In the genomic region with DNA sequence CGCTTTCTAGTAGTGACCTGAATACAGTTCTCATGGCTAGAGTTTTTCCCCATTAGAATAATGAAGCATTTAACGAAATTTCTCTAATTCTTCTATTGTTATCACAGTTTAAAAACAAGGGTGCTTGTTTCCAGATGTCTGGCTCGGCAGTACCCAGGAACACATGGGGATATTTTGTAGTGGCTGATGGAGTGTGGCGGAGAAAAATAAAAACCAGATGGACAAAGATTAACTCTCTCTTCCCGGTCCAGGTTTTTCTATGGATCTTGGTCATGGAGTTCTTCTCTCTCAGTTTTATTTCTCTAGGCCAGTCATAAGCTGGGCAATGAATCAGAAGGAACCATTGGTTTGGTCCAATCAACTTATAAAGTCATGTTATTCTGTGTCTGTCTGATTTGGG, we compare ENCODE assay signal across 21 mouse cellular contexts.
A peak's percentile ranks its signal among the peaks of the same experiment; 100 is the strongest.
DNase-seq lines count a peak whose midpoint lies in the region; ATAC-seq lines count a peak whose summit lies in the region.
"Had no signal": no experiment of that assay in that cellular context is flagged by ENCODE, and none has a peak within 500 bp of the region (broad histone marks: within the 10 kb centered on the region; RNA-seq: fewer than 3 reads in every experiment).

No protein-coding gene starts in this region.

- no peak overlapping the region for H3K4me3 ChIP-seq in embryonic facial prominence, embryonic 13.5 days
- no peak overlapping the region for H3K4me3 ChIP-seq in limb, embryonic 12.5 days (replicated peaks)
- no peak overlapping the region for H3K4me3 ChIP-seq in hindbrain, embryonic 13.5 days
- H3K4me3 ChIP-seq: embryonic facial prominence, embryonic 15.5 days; erythroblast, embryonic 14.5 days; forebrain, embryonic 10.5 days; heart, embryonic 10.5 days; intestine, embryonic 15.5 days had no signal

- no peak overlapping the region for H3K27ac ChIP-seq in embryonic facial prominence, embryonic 13.5 days
- 0 out of 2 replicates have a peak overlapping the region, but pooled peaks have one; percentile 41 for H3K27ac ChIP-seq in limb, embryonic 12.5 days
- no peak overlapping the region for H3K27ac ChIP-seq in hindbrain, embryonic 13.5 days
- H3K27ac ChIP-seq: embryonic facial prominence, embryonic 15.5 days; forebrain, embryonic 10.5 days; heart, embryonic 10.5 days; hindbrain, embryonic 14.5 days; intestine, embryonic 15.5 days had no signal

- no peak for ATAC-seq in embryonic facial prominence, embryonic 13.5 days (ENCODE audit: insufficient number of reproducible peaks, insufficient read depth, low FRiP score, low TSS enrichment, low read depth)
- ATAC-seq in limb, embryonic 12.5 days (ENCODE audit: insufficient number of reproducible peaks, insufficient read depth, low FRiP score, low TSS enrichment, low read depth) = peak; percentile 37; the same call in 1 of the 2 replicates
- no peak for ATAC-seq in hindbrain, embryonic 13.5 days (ENCODE audit: low FRiP score)
- ATAC-seq: forebrain, embryonic 14.5 days; intestine, embryonic 15.5 days had no signal

- H3K9ac ChIP-seq in embryonic facial prominence, embryonic 13.5 days = no peak overlapping the region
- no peak overlapping the region for H3K9ac ChIP-seq in limb, embryonic 12.5 days (replicated peaks)
- H3K9ac ChIP-seq in hindbrain, embryonic 13.5 days = no peak overlapping the region
- H3K9ac ChIP-seq: embryonic facial prominence, embryonic 15.5 days; hindbrain, embryonic 14.5 days; intestine, embryonic 15.5 days had no signal

- H3K4me1 ChIP-seq in embryonic facial prominence, embryonic 13.5 days = peaks cover 10% of the 10 kb centered on the region
- peaks cover 20% of the 10 kb centered on the region for H3K4me1 ChIP-seq in limb, embryonic 12.5 days (replicated peaks)
- H3K4me1 ChIP-seq in hindbrain, embryonic 13.5 days (replicated peaks) = no peaks in the 10 kb centered on the region
- H3K4me1 ChIP-seq: embryonic facial prominence, embryonic 15.5 days; forebrain, embryonic 10.5 days; intestine, embryonic 15.5 days had no signal

- H3K4me2 ChIP-seq in embryonic facial prominence, embryonic 13.5 days = peak overlapping the region; percentile 9; the same call in 1 of the 2 replicates
- no peak overlapping the region for H3K4me2 ChIP-seq in limb, embryonic 12.5 days
- no peak overlapping the region for H3K4me2 ChIP-seq in hindbrain, embryonic 13.5 days
- H3K4me2 ChIP-seq: embryonic facial prominence, embryonic 15.5 days; hindbrain, embryonic 14.5 days; intestine, embryonic 15.5 days had no signal

- no peaks in the 10 kb centered on the region for H3K9me3 ChIP-seq in embryonic facial prominence, embryonic 13.5 days
- no peaks in the 10 kb centered on the region for H3K9me3 ChIP-seq in limb, embryonic 12.5 days
- H3K9me3 ChIP-seq in hindbrain, embryonic 13.5 days = no peaks in the 10 kb centered on the region
- H3K9me3 ChIP-seq: embryonic facial prominence, embryonic 15.5 days; forebrain, embryonic 10.5 days; heart, embryonic 10.5 days; intestine, embryonic 15.5 days had no signal

- peak; percentile 2 for DNase-seq in layer of hippocampus, adult 9-11 months
- no peak for DNase-seq in layer of hippocampus, adult 8-10 months (ENCODE audit: low spot score in 2 of 2)
- DNase-seq in urinary bladder, postnatal 36 days (ENCODE audit: low spot score in 2 of 2) = no peak
- DNase-seq in kidney, adult 18-20 months = no peak
- DNase-seq: adrenal gland, adult 8-10 months; adrenal gland, postnatal 36 days; cerebellum, adult 2 months; cerebellum, postnatal 10 days; gastrocnemius, postnatal 36 days; heart, adult 18-20 months; heart, postnatal 10 days had no signal

- H3K36me3 ChIP-seq in embryonic facial prominence, embryonic 13.5 days = no peaks in the 10 kb centered on the region
- no peaks in the 10 kb centered on the region for H3K36me3 ChIP-seq in limb, embryonic 12.5 days
- no peaks in the 10 kb centered on the region for H3K36me3 ChIP-seq in hindbrain, embryonic 13.5 days
- H3K36me3 ChIP-seq: embryonic facial prominence, embryonic 15.5 days; forebrain, embryonic 10.5 days; heart, embryonic 10.5 days; intestine, embryonic 15.5 days had no signal

- 21% methylated on average over 5 of the region's 5 CpGs for WGBS in embryonic facial prominence, embryonic 13.5 days
- 23% methylated on average over 5 of the region's 5 CpGs for WGBS in limb, embryonic 12.5 days
- WGBS in hindbrain, embryonic 13.5 days = 75% methylated on average over 5 of the region's 5 CpGs

- no peaks in the 10 kb centered on the region; the same call in 1 of the 2 replicates for H3K27me3 ChIP-seq in embryonic facial prominence, embryonic 13.5 days
- H3K27me3 ChIP-seq in limb, embryonic 12.5 days = 0 out of 2 replicates have a peak, but pooled peaks cover 4% of the 10 kb centered on the region
- no peaks in the 10 kb centered on the region for H3K27me3 ChIP-seq in hindbrain, embryonic 13.5 days
- H3K27me3 ChIP-seq: embryonic facial prominence, embryonic 15.5 days; intestine, embryonic 15.5 days had no signal
